ENCODE assay signal across 8 mouse cellular contexts in the genomic region with DNA sequence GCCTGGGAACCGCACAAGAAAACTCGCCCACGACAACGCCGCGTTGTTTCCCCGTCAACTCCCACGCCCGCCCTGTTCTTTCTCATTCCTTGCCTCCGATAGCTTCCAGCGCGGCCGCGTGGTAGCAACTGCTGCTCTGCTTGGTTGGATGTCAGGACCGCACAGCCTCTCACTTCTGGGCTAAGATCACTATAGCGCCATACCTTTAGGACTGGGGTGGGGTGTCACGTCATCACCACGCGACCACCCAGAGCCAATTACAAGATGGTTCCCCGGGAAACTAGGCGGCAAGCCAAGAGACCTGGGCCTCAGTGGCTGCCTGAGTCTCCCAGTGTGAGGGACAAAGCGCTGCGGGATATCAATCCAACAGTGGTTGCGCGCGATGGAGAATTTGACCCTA. TPM values are rescaled to one million over a fixed set of nuclear protein-coding genes. Genes with fewer than 3 reads are reported as not detected.
DNase-seq lines count a peak whose midpoint lies in the region; ATAC-seq and TF ChIP-seq lines count a peak whose summit lies in the region.

No protein-coding gene starts in this region.

- WGBS in forebrain, embryonic 12.5 days, result 2% methylated on average over 26 of the region's 26 CpGs
- WGBS in heart, postnatal 0 days, result 12% methylated on average over 26 of the region's 26 CpGs
- WGBS in liver, embryonic 12.5 days (ENCODE audit: insufficient replicate concordance), result 39% methylated on average over 26 of the region's 26 CpGs
- 4% methylated on average over 26 of the region's 26 CpGs for WGBS in neural tube, embryonic 15.5 days

- DNase-seq in lung, adult 18-20 months, result peak; percentile 55 to 67
- no peak for DNase-seq in lung, postnatal 25 days (ENCODE audit: low spot score)
- peak; percentile 65 for DNase-seq in heart, postnatal 0 days (ENCODE audit: low spot score)
- DNase-seq in kidney, postnatal 36 days, result peak; percentile 63 to 72
- peak; percentile 67 to 79 for DNase-seq in urinary bladder, postnatal 4 days (ENCODE audit: low spot score in 2 of 2)

- H3K4me3 ChIP-seq in forebrain, embryonic 12.5 days (replicated peaks), result peak overlapping the region; percentile 46
- H3K4me3 ChIP-seq in heart, postnatal 0 days (ENCODE audit: low read depth, low read length), result peak overlapping the region; percentile 48
- peak overlapping the region; percentile 35 for H3K4me3 ChIP-seq in liver, embryonic 12.5 days
- H3K4me3 ChIP-seq in neural tube, embryonic 15.5 days (replicated peaks), result peak overlapping the region; percentile 50

- ATAC-seq in forebrain, embryonic 12.5 days (ENCODE audit: low FRiP score), result peak; percentile 50
- ATAC-seq in heart, postnatal 0 days (ENCODE audit: insufficient read depth, low read depth), result no peak
- ATAC-seq in liver, embryonic 12.5 days, result no peak
- peak; percentile 52 for ATAC-seq in neural tube, embryonic 15.5 days (ENCODE audit: low FRiP score)

- peak overlapping the region; percentile 59 for H3K4me2 ChIP-seq in forebrain, embryonic 12.5 days
- peak overlapping the region; percentile 67 for H3K4me2 ChIP-seq in heart, postnatal 0 days (ENCODE audit: low read depth, low read length)
- peak overlapping the region; percentile 52 for H3K4me2 ChIP-seq in liver, embryonic 12.5 days
- peak overlapping the region; percentile 66 for H3K4me2 ChIP-seq in neural tube, embryonic 15.5 days

- H3K9ac ChIP-seq in forebrain, embryonic 12.5 days, result peak overlapping the region; percentile 56
- H3K9ac ChIP-seq in heart, postnatal 0 days (replicated peaks; ENCODE audit: low read depth, low read length), result 0 out of 2 replicates have a peak overlapping the region, but pooled peaks have one; percentile 37
- H3K9ac ChIP-seq in liver, embryonic 12.5 days, result peak overlapping the region; percentile 32; the same call in 1 of the 2 replicates
- peak overlapping the region; percentile 45 for H3K9ac ChIP-seq in neural tube, embryonic 15.5 days (replicated peaks)

- TF ChIP-seq EP300 in heart, postnatal 0 days (IDR thresholded peaks at IDR 0.05; ENCODE audit: low read depth), result no peak

- H3K4me1 ChIP-seq in forebrain, embryonic 12.5 days, result peaks cover 63% of the 10 kb centered on the region
- H3K4me1 ChIP-seq in heart, postnatal 0 days (ENCODE audit: control insufficient read depth, insufficient read depth), result peaks cover 39% of the 10 kb centered on the region
- H3K4me1 ChIP-seq in liver, embryonic 12.5 days, result peaks cover 78% of the 10 kb centered on the region
- peaks cover 62% of the 10 kb centered on the region for H3K4me1 ChIP-seq in neural tube, embryonic 15.5 days

- no peaks in the 10 kb centered on the region for H3K27me3 ChIP-seq in forebrain, embryonic 12.5 days
- no peaks in the 10 kb centered on the region for H3K27me3 ChIP-seq in heart, postnatal 0 days (ENCODE audit: control insufficient read depth, insufficient read depth, low read length)
- H3K27me3 ChIP-seq in liver, embryonic 12.5 days (replicated peaks), result no peaks in the 10 kb centered on the region
- no peaks in the 10 kb centered on the region for H3K27me3 ChIP-seq in neural tube, embryonic 15.5 days (replicated peaks)

- H3K36me3 ChIP-seq in forebrain, embryonic 12.5 days (replicated peaks), result peaks cover 27% of the 10 kb centered on the region
- peaks cover 18% of the 10 kb centered on the region for H3K36me3 ChIP-seq in heart, postnatal 0 days (replicated peaks; ENCODE audit: control insufficient read depth, insufficient read depth, low read length)
- peaks cover 41% of the 10 kb centered on the region for H3K36me3 ChIP-seq in liver, embryonic 12.5 days
- peaks cover 21% of the 10 kb centered on the region for H3K36me3 ChIP-seq in neural tube, embryonic 15.5 days

- TF ChIP-seq CTCF in heart, postnatal 0 days (IDR thresholded peaks at IDR 0.05; ENCODE audit: low read depth), result no peak

- no peaks in the 10 kb centered on the region for H3K9me3 ChIP-seq in forebrain, embryonic 12.5 days
- H3K9me3 ChIP-seq in heart, postnatal 0 days (replicated peaks; ENCODE audit: control insufficient read depth, low read length), result no peaks in the 10 kb centered on the region
- no peaks in the 10 kb centered on the region for H3K9me3 ChIP-seq in liver, embryonic 12.5 days (replicated peaks)
- H3K9me3 ChIP-seq in neural tube, embryonic 15.5 days (replicated peaks), result no peaks in the 10 kb centered on the region

- H3K27ac ChIP-seq in forebrain, embryonic 12.5 days, result peak overlapping the region; percentile 93
- H3K27ac ChIP-seq in heart, postnatal 0 days (ENCODE audit: low read depth), result peak overlapping the region; percentile 92
- peak overlapping the region; percentile 38 for H3K27ac ChIP-seq in liver, embryonic 12.5 days
- peak overlapping the region; percentile 85 for H3K27ac ChIP-seq in neural tube, embryonic 15.5 days (replicated peaks)

RNA-seq across cellular contexts. Expression of a gene that starts 3.0 kb away (rescaled TPM):
- polyA plus RNA-seq in forebrain, embryonic 12.5 days (2016; fragmentation: Nextera tagmentation; extraction: Ambion mirVana), result 22.8 and 25.7 TPM in 2 replicates
- total RNA-seq in heart, postnatal 0 days (2014; rRNA removed; ENCODE audit: low replicate concordance), result 21.9 and 40.1 TPM in 2 replicates
- polyA plus RNA-seq in heart, postnatal 0 days (2015; fragmentation: Nextera tagmentation; extraction: Ambion mirVana), result 12.4 and 14.3 TPM in 2 replicates
- 9.4 and 10.1 TPM in 2 replicates for polyA plus RNA-seq in liver, embryonic 12.5 days (2016; fragmentation: Nextera tagmentation; extraction: Ambion mirVana)
- 13.8 and 15.7 TPM in 2 replicates for polyA plus RNA-seq in neural tube, embryonic 15.5 days (2015; fragmentation: Nextera tagmentation; extraction: Ambion mirVana)

RNA-seq across cellular contexts. Expression of a gene that starts 5.4 kb away (rescaled TPM):
- 109 and 114 TPM in 2 replicates for polyA plus RNA-seq in forebrain, embryonic 12.5 days (2016; fragmentation: Nextera tagmentation; extraction: Ambion mirVana)
- total RNA-seq in heart, postnatal 0 days (2014; rRNA removed; ENCODE audit: low replicate concordance), result 37.7 and 38.9 TPM in 2 replicates
- 28.6 and 32.0 TPM in 2 replicates for polyA plus RNA-seq in heart, postnatal 0 days (2015; fragmentation: Nextera tagmentation; extraction: Ambion mirVana)
- 72.2 TPM in 2 replicates for polyA plus RNA-seq in liver, embryonic 12.5 days (2016; fragmentation: Nextera tagmentation; extraction: Ambion mirVana)
- 40.2 and 54.3 TPM in 2 replicates for polyA plus RNA-seq in neural tube, embryonic 15.5 days (2015; fragmentation: Nextera tagmentation; extraction: Ambion mirVana)

RNA-seq across cellular contexts. Expression of a gene that starts 54.5 kb away (rescaled TPM):
- polyA plus RNA-seq in forebrain, embryonic 12.5 days (2016; fragmentation: Nextera tagmentation; extraction: Ambion mirVana), result 18.6 and 19.7 TPM in 2 replicates
- total RNA-seq in heart, postnatal 0 days (2014; rRNA removed; ENCODE audit: low replicate concordance), result 2.3 and 3.7 TPM in 2 replicates
- 1.5 TPM in 2 replicates for polyA plus RNA-seq in heart, postnatal 0 days (2015; fragmentation: Nextera tagmentation; extraction: Ambion mirVana)
- 0.56 and 0.62 TPM in 2 replicates for polyA plus RNA-seq in liver, embryonic 12.5 days (2016; fragmentation: Nextera tagmentation; extraction: Ambion mirVana)
- polyA plus RNA-seq in neural tube, embryonic 15.5 days (2015; fragmentation: Nextera tagmentation; extraction: Ambion mirVana), result 84.1 and 84.6 TPM in 2 replicates

Comparison
In these comparisons a context has a peak if more than half of its experiments do, and no peak if none do; other contexts are left out.
1. ATAC-seq: peak in forebrain, embryonic 12.5 days (single experiment) and neural tube, embryonic 15.5 days (single experiment); none in heart, postnatal 0 days (single experiment) and liver, embryonic 12.5 days (single experiment).
2. H3K27ac ChIP-seq: peak in every context shown above with its lines; median percentile 93 in forebrain, embryonic 12.5 days; 92 in heart, postnatal 0 days; 85 in neural tube, embryonic 15.5 days; 38 in liver, embryonic 12.5 days.
3. Peak in every context shown above with its lines, with median percentiles within 50 percentile points of each other: H3K4me2 ChIP-seq, H3K4me3 ChIP-seq and H3K9ac ChIP-seq.